Mouse (Mus musculus): Measurements from ENCODE around the gene Kl. TPM values are rescaled to one million over a fixed set of nuclear protein-coding genes. Genes with fewer than 3 reads are reported as not detected.

The Kl gene
- polyA plus RNA-seq, 1 experiment = 0.62 TPM

DNA sequence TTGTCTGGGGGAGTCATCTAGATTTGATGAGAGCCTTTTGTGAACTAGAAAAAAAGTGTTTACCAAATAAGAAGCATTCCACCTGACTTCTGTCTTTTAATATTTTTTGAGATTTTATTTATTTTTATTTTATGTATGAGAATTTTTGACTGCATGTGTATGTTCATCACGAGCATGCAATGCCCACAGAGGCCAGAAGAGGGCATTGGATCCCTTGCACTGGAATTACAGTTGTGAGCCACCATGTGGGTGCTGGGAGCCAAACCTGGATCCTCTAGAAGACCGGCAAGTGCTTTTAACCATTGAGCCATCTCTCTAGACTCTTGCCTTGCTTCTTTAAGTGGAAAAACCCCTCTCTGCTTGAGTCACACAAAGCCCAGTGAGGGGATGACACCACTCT lies 29.7 kb downstream of the Kl start:
- Histone ChIP-seq H3K4me1 (ENCODE audit: control insufficient read depth, insufficient read depth, low read length) (peaks cover 6% of the 10 kb centered on the region), H3K36me3 (ENCODE audit: control insufficient read depth, insufficient read depth, low read length) (no peaks in the 10 kb centered on the region), H3K4me3 (ENCODE audit: control insufficient read depth, low read depth, low read length) (peak overlapping the region; percentile 63), H3K27me3 (ENCODE audit: control insufficient read depth, insufficient read depth, low read length) (no peaks in the 10 kb centered on the region), H3K27ac (ENCODE audit: control insufficient read depth, insufficient read depth, low read depth, low read length) (no peak overlapping the region)
- no peak for TF ChIP-seq CTCF (IDR thresholded peaks at IDR 0.05; ENCODE audit: control insufficient read depth, insufficient read depth, insufficient replicate concordance, low read depth, low read length)
- no peak for TF ChIP-seq POLR2A (IDR thresholded peaks at IDR 0.05; ENCODE audit: control insufficient read depth, low read depth, low read length)

DNA sequence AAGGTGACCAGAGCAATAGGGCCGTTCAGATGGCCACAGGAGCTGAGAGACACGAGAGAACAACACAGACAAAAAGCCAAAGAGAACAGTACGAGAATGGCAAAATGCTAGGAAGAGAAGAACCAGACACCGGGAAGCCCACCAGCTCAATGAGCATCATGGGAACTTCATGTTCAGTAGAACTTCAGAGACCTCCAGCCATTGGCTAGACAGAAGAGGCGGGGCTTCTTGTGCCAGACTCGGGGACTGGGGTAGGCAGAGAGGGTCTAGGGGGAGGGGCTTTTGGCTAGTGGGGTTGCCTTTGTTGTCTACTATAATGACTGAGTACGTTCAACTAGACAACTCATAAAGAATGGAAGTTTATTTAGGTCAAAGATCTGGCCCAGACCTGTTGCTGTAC lies 41.7 kb downstream of the Kl start:
- H3K4me1 ChIP-seq (ENCODE audit: control insufficient read depth, insufficient read depth, low read length) = no peaks in the 10 kb centered on the region; the same call in 1 of the 2 replicates
- no peak overlapping the region for H3K4me3 ChIP-seq (ENCODE audit: control insufficient read depth, low read depth, low read length)
- H3K36me3 ChIP-seq (ENCODE audit: control insufficient read depth, insufficient read depth, low read length) = no peaks in the 10 kb centered on the region
- H3K27me3 ChIP-seq (ENCODE audit: control insufficient read depth, insufficient read depth, low read length) = no peaks in the 10 kb centered on the region
- TF ChIP-seq POLR2A (IDR thresholded peaks at IDR 0.05; ENCODE audit: control insufficient read depth, low read depth, low read length) (no peak), CTCF (IDR thresholded peaks at IDR 0.05; ENCODE audit: control insufficient read depth, insufficient read depth, insufficient replicate concordance, low read depth, low read length) (no peak)
- H3K27ac ChIP-seq (ENCODE audit: control insufficient read depth, insufficient read depth, low read depth, low read length) = no peak overlapping the region

DNA sequence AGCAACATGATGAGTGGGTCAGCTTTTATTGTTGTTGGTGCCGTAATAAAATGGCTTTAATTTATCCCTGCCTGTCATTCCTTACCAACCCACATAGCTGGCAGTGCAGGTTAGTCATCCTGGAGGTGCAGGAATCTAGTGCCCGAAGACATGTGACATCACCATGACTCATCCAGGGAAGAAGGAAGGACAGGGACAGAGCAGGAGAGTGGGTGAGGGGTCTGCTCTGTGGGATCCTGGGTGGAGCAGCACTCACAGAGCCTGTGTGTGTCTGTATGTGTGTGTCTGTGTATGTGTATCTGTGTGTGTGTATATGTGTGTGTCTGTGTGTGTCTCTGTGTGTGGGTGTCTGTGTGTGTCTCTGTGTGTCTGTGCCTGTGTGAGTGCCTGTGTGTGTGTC lies 44.2 kb downstream of the Kl start:
- H3K27ac ChIP-seq (ENCODE audit: control insufficient read depth, insufficient read depth, low read depth, low read length) = no peak overlapping the region
- no peaks in the 10 kb centered on the region for H3K27me3 ChIP-seq (ENCODE audit: control insufficient read depth, insufficient read depth, low read length)
- no peaks in the 10 kb centered on the region for H3K4me1 ChIP-seq (ENCODE audit: control insufficient read depth, insufficient read depth, low read length)
- no peak for TF ChIP-seq CTCF (IDR thresholded peaks at IDR 0.05; ENCODE audit: control insufficient read depth, insufficient read depth, insufficient replicate concordance, low read depth, low read length)
- TF ChIP-seq POLR2A (IDR thresholded peaks at IDR 0.05; ENCODE audit: control insufficient read depth, low read depth, low read length) = no peak
- no peaks in the 10 kb centered on the region for H3K36me3 ChIP-seq (ENCODE audit: control insufficient read depth, insufficient read depth, low read length)
- H3K4me3 ChIP-seq (ENCODE audit: control insufficient read depth, low read depth, low read length) = no peak overlapping the region

- no peaks in the 10 kb centered on the region for H3K36me3 ChIP-seq (ENCODE audit: control insufficient read depth, insufficient read depth, low read length)
- H3K27ac ChIP-seq (ENCODE audit: control insufficient read depth, insufficient read depth, low read depth, low read length) = no peak overlapping the region
- no peak overlapping the region for H3K4me3 ChIP-seq (ENCODE audit: control insufficient read depth, low read depth, low read length)
- TF ChIP-seq CTCF (IDR thresholded peaks at IDR 0.05; ENCODE audit: control insufficient read depth, insufficient read depth, insufficient replicate concordance, low read depth, low read length) (no peak), POLR2A (IDR thresholded peaks at IDR 0.05; ENCODE audit: control insufficient read depth, low read depth, low read length) (no peak)
- H3K4me1 ChIP-seq (ENCODE audit: control insufficient read depth, insufficient read depth, low read length) = no peaks in the 10 kb centered on the region
- no peaks in the 10 kb centered on the region for H3K27me3 ChIP-seq (ENCODE audit: control insufficient read depth, insufficient read depth, low read length)
Observed at GRCm38 (mm10) chr5:151001111-151001510, 48.7 kb downstream of the Kl start.

GRCm38 (mm10) chr5:151002051-151002450 lies 49.6 kb downstream of the Kl start:
- no peak overlapping the region for H3K4me3 ChIP-seq (ENCODE audit: control insufficient read depth, low read depth, low read length)
- no peaks in the 10 kb centered on the region for H3K36me3 ChIP-seq (ENCODE audit: control insufficient read depth, insufficient read depth, low read length)
- H3K27ac ChIP-seq (ENCODE audit: control insufficient read depth, insufficient read depth, low read depth, low read length) = no peak overlapping the region
- H3K27me3 ChIP-seq (ENCODE audit: control insufficient read depth, insufficient read depth, low read length) = no peaks in the 10 kb centered on the region
- TF ChIP-seq CTCF (IDR thresholded peaks at IDR 0.05; ENCODE audit: control insufficient read depth, insufficient read depth, insufficient replicate concordance, low read depth, low read length) (no peak), POLR2A (IDR thresholded peaks at IDR 0.05; ENCODE audit: control insufficient read depth, low read depth, low read length) (no peak)
- no peaks in the 10 kb centered on the region for H3K4me1 ChIP-seq (ENCODE audit: control insufficient read depth, insufficient read depth, low read length)

GRCm38 (mm10) chr5:151004216-151004755 lies 51.9 kb downstream of the Kl start:
- Histone ChIP-seq H3K27me3 (ENCODE audit: control insufficient read depth, insufficient read depth, low read length) (no peaks in the 10 kb centered on the region), H3K4me1 (ENCODE audit: control insufficient read depth, insufficient read depth, low read length) (no peaks in the 10 kb centered on the region; the same call in 1 of the 2 replicates), H3K36me3 (ENCODE audit: control insufficient read depth, insufficient read depth, low read length) (no peaks in the 10 kb centered on the region), H3K4me3 (ENCODE audit: control insufficient read depth, low read depth, low read length) (no peak overlapping the region), H3K27ac (ENCODE audit: control insufficient read depth, insufficient read depth, low read depth, low read length) (no peak overlapping the region; the same call in 1 of the 2 replicates)
- TF ChIP-seq POLR2A (IDR thresholded peaks at IDR 0.05; ENCODE audit: control insufficient read depth, low read depth, low read length) (no peak), CTCF (IDR thresholded peaks at IDR 0.05; ENCODE audit: control insufficient read depth, insufficient read depth, insufficient replicate concordance, low read depth, low read length) (no peak)

- no peak overlapping the region for H3K4me3 ChIP-seq (ENCODE audit: control insufficient read depth, low read depth, low read length)
- no peak for TF ChIP-seq POLR2A (IDR thresholded peaks at IDR 0.05; ENCODE audit: control insufficient read depth, low read depth, low read length)
- no peak for TF ChIP-seq CTCF (IDR thresholded peaks at IDR 0.05; ENCODE audit: control insufficient read depth, insufficient read depth, insufficient replicate concordance, low read depth, low read length)
- H3K4me1 ChIP-seq (ENCODE audit: control insufficient read depth, insufficient read depth, low read length) = peaks cover 2% of the 10 kb centered on the region
- no peak overlapping the region for H3K27ac ChIP-seq (ENCODE audit: control insufficient read depth, insufficient read depth, low read depth, low read length)
- H3K27me3 ChIP-seq (ENCODE audit: control insufficient read depth, insufficient read depth, low read length) = no peaks in the 10 kb centered on the region
- H3K36me3 ChIP-seq (ENCODE audit: control insufficient read depth, insufficient read depth, low read length) = no peaks in the 10 kb centered on the region
Observed at GRCm38 (mm10) chr5:151018450-151018849, 66.0 kb downstream of the Kl start.

DNA sequence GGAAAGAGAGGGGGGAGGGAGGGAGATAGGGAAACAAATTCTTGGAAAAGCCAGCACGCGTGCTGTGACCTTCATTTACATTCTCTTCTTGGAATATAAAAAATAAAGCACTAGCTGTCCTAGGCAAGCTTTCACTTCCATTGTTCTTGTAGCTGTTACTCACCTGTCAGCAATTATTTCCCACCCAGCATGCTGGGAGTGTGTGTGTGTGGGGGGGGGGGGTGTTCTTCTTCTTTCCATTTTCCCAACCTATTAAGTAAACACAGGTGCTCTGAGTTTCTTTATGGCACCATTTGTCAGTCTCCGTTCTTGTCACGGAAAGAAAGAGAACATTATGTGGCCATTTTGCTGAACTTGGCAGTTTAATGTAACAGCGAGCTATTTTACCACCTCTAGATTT lies 66.6 kb downstream of the Kl start:
- Histone ChIP-seq H3K4me3 (ENCODE audit: control insufficient read depth, low read depth, low read length) (no peak overlapping the region), H3K27ac (ENCODE audit: control insufficient read depth, insufficient read depth, low read depth, low read length) (no peak overlapping the region), H3K4me1 (ENCODE audit: control insufficient read depth, insufficient read depth, low read length) (peaks cover 2% of the 10 kb centered on the region), H3K27me3 (ENCODE audit: control insufficient read depth, insufficient read depth, low read length) (no peaks in the 10 kb centered on the region), H3K36me3 (ENCODE audit: control insufficient read depth, insufficient read depth, low read length) (no peaks in the 10 kb centered on the region)
- TF ChIP-seq CTCF (IDR thresholded peaks at IDR 0.05; ENCODE audit: control insufficient read depth, insufficient read depth, insufficient replicate concordance, low read depth, low read length) = no peak
- TF ChIP-seq POLR2A (IDR thresholded peaks at IDR 0.05; ENCODE audit: control insufficient read depth, low read depth, low read length) = no peak
